Mouse (Mus musculus): ENCODE results near the gene Pecam1.
"Not testable (repeated sequence)": the region's sequence is repeated elsewhere in the genome, so short reads cannot be mapped to it uniquely, and the experiment has no call there.

Pecam1 gene

GRCm38 (mm10) chr11:106773061-106773460 is 22.6 kb upstream of the Pecam1 start:
- in situ Hi-C loops (cut with MboI, MseI): loop anchor here (10.0 kb wide), 1 partner anchor 238 kb away; no protein-coding TSS in a partner anchor

- in situ Hi-C loops (cut with MboI, MseI): loop anchor here (10.0 kb wide), 1 partner anchor 236 kb away; no protein-coding TSS in a partner anchor
These were observed 20.0 kb upstream of the Pecam1 start for GRCm38 (mm10) chr11:106770195-106770974.

GRCm38 (mm10) chr11:106767516-106767915 is 17.1 kb upstream of the Pecam1 start:
- in situ Hi-C loops (cut with MboI, MseI): no loop called here

GRCm38 (mm10) chr11:106766611-106767162 is 16.3 kb upstream of the Pecam1 start:
- in situ Hi-C loops (cut with MboI, MseI): no loop called here

GRCm38 (mm10) chr11:106762800-106763185 is 12.4 kb upstream of the Pecam1 start:
- in situ Hi-C loops (cut with MboI, MseI): no loop called here

- in situ Hi-C loops (cut with MboI, MseI): no loop called here
These were observed 11.8 kb upstream of the Pecam1 start for GRCm38 (mm10) chr11:106762139-106762799.

- in situ Hi-C loops (cut with MboI, MseI): no loop called here
These were observed 10.1 kb upstream of the Pecam1 start for GRCm38 (mm10) chr11:106760511-106760910.

DNA sequence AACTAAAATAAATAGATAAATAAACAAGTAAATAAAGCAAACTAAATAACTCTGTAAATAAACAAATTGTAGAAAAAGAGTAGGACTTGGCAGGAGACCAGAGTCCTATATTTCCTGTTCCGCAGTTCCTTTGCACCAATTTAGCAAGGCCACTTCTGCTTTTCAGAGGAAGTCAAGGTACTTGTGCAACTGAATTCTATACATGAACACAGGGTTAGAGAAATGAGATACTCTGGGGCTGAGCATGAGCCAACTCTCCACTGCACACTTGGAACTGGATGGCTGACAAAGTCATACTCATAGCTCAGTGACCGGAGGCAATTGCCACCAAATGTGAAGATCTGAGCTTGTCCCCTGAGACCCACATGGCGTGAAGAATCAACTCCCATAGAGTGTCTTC is 8.6 kb upstream of the Pecam1 start:
- in situ Hi-C loops (cut with MboI, MseI): no loop called here

DNA sequence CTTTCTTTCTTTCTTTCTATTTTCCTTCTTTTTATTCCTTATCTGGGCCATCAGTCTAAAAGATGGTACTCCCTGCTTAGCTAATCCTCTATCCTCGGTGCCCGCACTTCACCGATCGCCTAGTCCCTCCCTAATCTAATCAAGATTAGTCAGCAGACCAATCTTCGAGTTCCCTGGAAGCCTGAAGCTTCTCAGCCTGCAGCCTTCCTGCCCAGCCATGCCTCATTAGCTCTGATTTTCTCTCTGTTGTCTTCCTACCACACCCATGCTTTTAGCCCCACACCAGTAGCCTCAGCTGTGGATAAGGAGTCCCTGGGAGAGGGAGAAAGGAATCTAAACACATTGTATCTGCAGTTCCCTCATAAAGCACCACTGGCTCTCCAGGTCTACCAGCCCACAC is 5.2 kb upstream of the Pecam1 start:
- in situ Hi-C loops (cut with MboI, MseI): no loop called here

- in situ Hi-C loops (cut with MboI, MseI): no loop called here
These were observed 2.9 kb upstream of the Pecam1 start for GRCm38 (mm10) chr11:106753314-106753713.

- in situ Hi-C loops (cut with MboI, MseI): no loop called here
These were observed 1.7 kb upstream of the Pecam1 start for GRCm38 (mm10) chr11:106752103-106752502.

GRCm38 (mm10) chr11:106751039-106752018 is 901 bp upstream of the Pecam1 start, which contains the start of gene Milr1:
Milr1 (plus strand) TSS chr11:106751226.
- in situ Hi-C loops (cut with MboI, MseI): no loop called here

DNA sequence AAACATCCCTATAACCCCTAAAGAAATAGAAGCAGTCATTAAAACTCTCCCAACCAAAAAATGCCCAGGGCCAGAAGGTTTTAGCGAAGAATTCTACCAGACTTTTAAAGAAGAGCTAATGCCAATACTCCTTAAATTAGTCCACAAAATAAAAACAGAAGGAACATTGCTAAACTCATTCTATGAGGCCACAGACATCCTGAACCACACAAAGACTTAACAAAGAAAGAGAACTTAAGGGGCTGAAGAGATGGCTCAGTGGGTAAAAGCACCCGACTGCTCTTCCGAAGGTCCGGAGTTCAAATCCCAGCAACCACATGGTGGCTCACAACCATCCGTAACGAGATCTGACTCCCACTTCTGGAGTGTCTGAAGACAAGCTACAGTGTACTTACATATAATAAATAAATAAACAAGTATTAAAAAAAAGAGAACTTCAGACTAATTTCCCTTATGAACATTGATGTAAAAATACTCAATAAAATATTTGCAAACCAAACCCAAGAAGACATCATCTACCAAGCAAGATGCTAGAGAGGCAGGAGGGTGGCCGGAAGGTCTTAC is 789 bp downstream of the Pecam1 start:
- in situ Hi-C loops (cut with MboI, MseI): not testable (repeated sequence)

DNA sequence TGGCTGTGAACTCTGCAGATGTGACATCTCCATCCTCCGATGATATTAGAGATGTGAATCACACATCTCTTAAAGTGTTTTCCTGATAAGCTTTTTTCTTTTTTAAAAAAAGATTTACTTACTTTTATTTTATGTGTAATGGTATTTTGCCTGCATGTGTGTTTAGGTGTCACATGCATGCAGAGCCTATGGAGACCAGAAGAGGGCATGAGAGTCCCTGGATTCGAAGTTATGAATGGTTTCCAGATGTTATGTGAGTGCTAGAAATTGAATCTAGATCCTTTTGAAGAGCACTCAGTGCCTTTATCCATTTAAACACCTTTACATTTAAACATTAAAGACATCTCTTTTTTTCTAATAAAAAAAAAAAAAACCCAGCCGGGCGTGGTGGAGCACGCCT is 5.5 kb downstream of the Pecam1 start:
- in situ Hi-C loops (cut with MboI, MseI): loop anchor here (5.0 kb wide), 1 partner anchor 98 kb away; no protein-coding TSS in a partner anchor

DNA sequence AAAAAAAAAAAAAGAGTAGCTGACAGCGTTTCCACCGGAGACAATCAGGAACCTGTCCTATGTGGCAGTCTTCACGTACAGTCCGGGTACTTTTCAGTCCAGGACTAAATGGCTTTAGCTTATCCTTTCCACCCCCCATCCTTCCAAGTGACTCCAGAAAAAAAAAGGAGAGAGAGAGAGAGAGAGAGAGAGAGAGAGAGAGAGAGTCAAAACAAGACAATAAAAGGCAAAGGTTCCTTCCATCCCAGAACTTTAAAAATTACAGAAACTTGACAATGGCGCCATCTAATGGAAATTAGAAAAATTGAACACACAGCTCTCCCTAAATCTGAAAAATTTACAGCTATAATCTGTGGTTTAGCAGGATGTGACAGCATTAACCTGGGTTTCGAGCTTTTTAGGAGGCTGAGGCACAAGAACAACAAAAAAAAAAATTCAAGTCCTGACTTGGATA is 8.0 kb downstream of the Pecam1 start:
- in situ Hi-C loops (cut with MboI, MseI): loop anchor here (5.0 kb wide), 1 partner anchor 95 kb away; no protein-coding TSS in a partner anchor

DNA sequence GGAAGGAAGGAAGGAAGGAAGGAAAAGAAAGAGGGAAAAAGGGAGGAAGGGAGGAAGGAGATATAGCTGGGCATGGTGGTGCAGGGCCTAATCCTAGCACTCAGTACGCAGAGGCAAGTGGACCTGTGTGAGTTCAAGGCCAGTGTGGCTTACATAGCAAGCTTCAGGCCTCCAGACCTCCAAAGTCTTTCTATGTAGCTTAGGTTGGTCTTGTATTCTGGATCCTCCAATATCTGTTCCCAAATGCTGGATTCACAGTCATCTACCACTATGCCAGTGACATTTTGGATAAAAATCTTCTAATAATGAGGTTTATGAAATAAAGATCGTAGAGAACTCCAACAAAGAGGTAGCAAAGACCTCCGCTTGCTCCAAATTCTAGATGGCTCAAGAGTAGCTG is 8.6 kb downstream of the Pecam1 start:
- in situ Hi-C loops (cut with MboI, MseI): loop anchor here (5.0 kb wide), 1 partner anchor 95 kb away; no protein-coding TSS in a partner anchor

- in situ Hi-C loops (cut with MboI, MseI): loop anchor here (5.0 kb wide), 1 partner anchor 94 kb away; no protein-coding TSS in a partner anchor
These were observed 9.2 kb downstream of the Pecam1 start for GRCm38 (mm10) chr11:106741232-106741631.

DNA sequence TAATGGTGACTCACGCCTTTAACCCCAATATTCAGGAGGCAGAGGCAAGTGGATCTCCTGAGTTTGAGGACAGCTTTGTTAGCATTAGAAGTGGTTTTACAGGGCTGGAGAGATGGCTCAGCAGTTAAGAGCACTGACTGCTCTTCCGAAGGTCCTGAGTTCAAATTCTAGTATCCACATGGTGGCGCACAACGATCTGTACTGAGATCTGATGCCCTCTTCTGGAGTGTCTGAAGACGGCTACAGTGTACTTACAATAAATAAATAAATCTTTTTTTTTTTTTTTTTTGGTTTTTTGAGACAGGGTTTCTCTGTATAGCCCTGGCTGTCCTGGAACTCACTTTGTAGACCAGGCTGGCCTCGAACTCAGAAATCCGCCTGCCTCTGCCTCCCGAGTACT is 9.7 kb downstream of the Pecam1 start:
- in situ Hi-C loops (cut with MboI, MseI): loop anchor here (5.0 kb wide), 1 partner anchor 93 kb away; no protein-coding TSS in a partner anchor

GRCm38 (mm10) chr11:106739116-106739515 is 11.3 kb downstream of the Pecam1 start:
- in situ Hi-C loops (cut with MboI, MseI): no loop called here

- in situ Hi-C loops (cut with MboI, MseI): no loop called here
These were observed 13.2 kb downstream of the Pecam1 start for GRCm38 (mm10) chr11:106737178-106737621.

GRCm38 (mm10) chr11:106736614-106737013 is 13.8 kb downstream of the Pecam1 start:
- in situ Hi-C loops (cut with MboI, MseI): no loop called here
